Mouse (Mus musculus): Measurements from ENCODE around the gene Pfdn6.

- TF ChIP-seq CTCF (IDR thresholded peaks at IDR 0.05; ENCODE audit: control insufficient read depth, insufficient read depth, insufficient read length) (no peak), CEBPB (IDR thresholded peaks at IDR 0.05; ENCODE audit: low read depth) (no peak), MAX (IDR thresholded peaks at IDR 0.05) (no peak), MYOD1 (IDR thresholded peaks at IDR 0.05; ENCODE audit: control insufficient read depth, insufficient read length, low read depth) (no peak), MYOG (IDR thresholded peaks at IDR 0.05; ENCODE audit: control insufficient read depth, extremely low read depth, insufficient read length) (no peak), USF1 (IDR thresholded peaks at IDR 0.05; ENCODE audit: low read depth) (no peak)
Measured at GRCm38 (mm10) chr17:33936993-33937392, 3.1 kb downstream of the Pfdn6 start.

Measured in C2C12 (cell line).